Mouse (Mus musculus) spleen, adult 2 months (tissue): ENCODE data around the gene Art3. TPM values are rescaled to one million over a fixed set of nuclear protein-coding genes. Genes with fewer than 3 reads are reported as not detected.
A peak's percentile ranks its signal among the peaks of the same experiment; 100 is the strongest.

Experiments used
- DNase-seq, 2 experiments: peaks; one replicate each; pipeline versions ENCODE4 v3.0.0 to v3.0.0-alpha.2; 2012 to 2021; ENCODE audit warnings: low spot score in 2 of 2, low read depth in 1 of 2
- H3K27ac ChIP-seq: fragments of 200-500 bp; 2 replicates; pipeline ENCODE4 v1.5.1; 2012; ENCODE audit warnings: low read length, inconsistent platforms; ENCODE audit not compliant: insufficient read depth
- H3K27me3 ChIP-seq: fragments of 200-500 bp; 2 replicates; pipeline ENCODE4 v1.6.1; 2012; ENCODE audit warnings: mild to moderate bottlenecking, moderate library complexity, low read length, inconsistent platforms; ENCODE audit not compliant: control insufficient read depth, insufficient read depth
- H3K36me3 ChIP-seq: fragments of 200-500 bp; 2 replicates; pipeline ENCODE4 v1.6.1; 2012; ENCODE audit warnings: mild to moderate bottlenecking, low read length, inconsistent platforms; ENCODE audit not compliant: control insufficient read depth, insufficient read depth
- H3K4me1 ChIP-seq: fragments of 200-500 bp; 2 replicates; pipeline ENCODE4 v1.6.1; 2011; ENCODE audit warnings: inconsistent platforms; ENCODE audit not compliant: control insufficient read depth, insufficient read depth, insufficient read length
- H3K4me3 ChIP-seq: fragments of 200-500 bp; 2 replicates; pipeline ENCODE4 v1.5.1; 2011; ENCODE audit warnings: mild to moderate bottlenecking, inconsistent platforms; ENCODE audit not compliant: insufficient read depth, insufficient read length; ENCODE audit errors: extremely low read depth
- CTCF ChIP-seq: fragments of 200-500 bp; IDR thresholded peaks from 2 replicates; pipeline ENCODE4 v1.5.1; 2011; ENCODE audit warnings: mild to moderate bottlenecking, inconsistent platforms; ENCODE audit not compliant: insufficient read depth, insufficient read length, insufficient replicate concordance; ENCODE audit errors: extremely low read depth
- POLR2A ChIP-seq: fragments of 200-500 bp; IDR thresholded peaks from 2 replicates; pipeline ENCODE4 v1.6.1; 2011; ENCODE audit warnings: low read depth, low read length, inconsistent platforms
- WGBS: fragments of 180-500 bp; shearing (Covaris S2); methylation state at CpG from one replicate; pipeline ENCODE4 v1.1.7; 2018; 5-methylcytosine and 5-hydroxymethylcytosine counted together
- polyA plus RNA-seq: library from polyadenylated mRNA; depleted of rRNA; stranded (reverse); fragments of >200 nt; gene quantifications from 2 replicates; pipeline ENCODE4 v1.2.3, GENCODE M21; 2012

The Art3 gene
- polyA plus RNA-seq, 1 experiment: 2.4 TPM

- H3K27ac ChIP-seq: no peak overlapping the region
- no peak for DNase-seq
- peaks cover 12% of the 10 kb centered on the region; the same call in 1 of the 2 replicates for H3K4me1 ChIP-seq
- no peaks in the 10 kb centered on the region for H3K36me3 ChIP-seq
- TF ChIP-seq POLR2A (no peak), CTCF (no peak)
- 77% methylated on average over 13 of the region's 13 CpGs for WGBS
- no peak overlapping the region for H3K4me3 ChIP-seq
- no peaks in the 10 kb centered on the region for H3K27me3 ChIP-seq
These were observed 45.3 kb downstream of the Art3 start for GRCm38 (mm10) chr5:92376795-92377405.

GRCm38 (mm10) chr5:92381550-92382348, 50.1 kb downstream of the Art3 start:
- Histone ChIP-seq H3K27me3 (no peaks in the 10 kb centered on the region), H3K4me3 (no peak overlapping the region), H3K36me3 (no peaks in the 10 kb centered on the region), H3K27ac (no peak overlapping the region), H3K4me1 (peaks cover 2% of the 10 kb centered on the region; the same call in 1 of the 2 replicates)
- DNase-seq: peak; percentile 65 to 75
- TF ChIP-seq POLR2A: no peak
- TF ChIP-seq CTCF: peak; percentile 56; the same call in 1 of the 2 replicates
- 32% methylated on average over 12 of the region's 12 CpGs for WGBS

GRCm38 (mm10) chr5:92382349-92382679, 50.7 kb downstream of the Art3 start:
- no peak for DNase-seq
- Histone ChIP-seq H3K4me3 (no peak overlapping the region), H3K27ac (no peak overlapping the region), H3K27me3 (no peaks in the 10 kb centered on the region), H3K4me1 (peaks cover 2% of the 10 kb centered on the region; the same call in 1 of the 2 replicates), H3K36me3 (no peaks in the 10 kb centered on the region)
- WGBS: 84% methylated on average over 9 of the region's 9 CpGs
- TF ChIP-seq CTCF (no peak), POLR2A (no peak)

- no peak for TF ChIP-seq POLR2A
- TF ChIP-seq CTCF: no peak
These were observed 52.1 kb downstream of the Art3 start for GRCm38 (mm10) chr5:92383747-92384146.

GRCm38 (mm10) chr5:92384855-92385254, 53.2 kb downstream of the Art3 start:
- H3K36me3 ChIP-seq: no peaks in the 10 kb centered on the region
- H3K4me1 ChIP-seq: peaks cover 2% of the 10 kb centered on the region; the same call in 1 of the 2 replicates
- no peak overlapping the region for H3K27ac ChIP-seq
- peak in 1 of 2 experiments; percentile 17 for DNase-seq
- WGBS: 58% methylated on average over 7 of the region's 7 CpGs
- H3K4me3 ChIP-seq: no peak overlapping the region
- TF ChIP-seq POLR2A (no peak), CTCF (peak; percentile 22; the same call in 1 of the 2 replicates)
- H3K27me3 ChIP-seq: no peaks in the 10 kb centered on the region

More at GRCm38 (mm10) chr5:92383747-92384146, 52.1 kb downstream of the Art3 start:
- H3K4me1 ChIP-seq: peaks cover 2% of the 10 kb centered on the region; the same call in 1 of the 2 replicates
- no peaks in the 10 kb centered on the region for H3K36me3 ChIP-seq
- WGBS: 81% methylated on average over 7 of the region's 7 CpGs
- H3K27me3 ChIP-seq: no peaks in the 10 kb centered on the region
- no peak for DNase-seq
- H3K4me3 ChIP-seq: no peak overlapping the region
- H3K27ac ChIP-seq: no peak overlapping the region

- Histone ChIP-seq H3K4me1 (peaks cover 2% of the 10 kb centered on the region; the same call in 1 of the 2 replicates), H3K27ac (no peak overlapping the region), H3K27me3 (no peaks in the 10 kb centered on the region), H3K4me3 (no peak overlapping the region), H3K36me3 (no peaks in the 10 kb centered on the region)
- 74% methylated on average over 5 of the region's 5 CpGs for WGBS
- DNase-seq: no peak
- TF ChIP-seq POLR2A: no peak
- TF ChIP-seq CTCF: no peak
These were observed 54.5 kb downstream of the Art3 start for GRCm38 (mm10) chr5:92386102-92386501.

GRCm38 (mm10) chr5:92386643-92387042, 55.0 kb downstream of the Art3 start:
- Histone ChIP-seq H3K36me3 (no peaks in the 10 kb centered on the region), H3K4me3 (no peak overlapping the region), H3K4me1 (peaks cover under 1% of the 10 kb centered on the region; the same call in 1 of the 2 replicates), H3K27ac (no peak overlapping the region), H3K27me3 (no peaks in the 10 kb centered on the region)
- TF ChIP-seq POLR2A (no peak), CTCF (no peak)
- WGBS: 23% methylated on average over 6 of the region's 6 CpGs
- no peak for DNase-seq
